Mouse (Mus musculus) kidney, embryonic 15.5 days (tissue): ENCODE data around the gene Arhgap21. TPM values are rescaled to one million over a fixed set of nuclear protein-coding genes. Genes with fewer than 3 reads are reported as not detected.

Source experiments
- ATAC-seq: fragments of 200-750 bp; cut with Nextera tagmentation; replicated peaks from 2 replicates; pipeline ENCODE4 v1.8.0; 2017; ENCODE audit warnings: moderate TSS enrichment; ENCODE audit not compliant: low FRiP score
- H3K27ac ChIP-seq: fragments of 300-500 bp; sonication (generic); 2 replicates; pipeline ENCODE4 v1.5.1; 2015; ENCODE audit warnings: mild to moderate bottlenecking, inconsistent platforms
- H3K27me3 ChIP-seq: fragments of 300-500 bp; sonication (generic); 2 replicates; pipeline ENCODE4 v1.6.1; 2015; ENCODE audit warnings: inconsistent platforms
- H3K36me3 ChIP-seq: fragments of 300-500 bp; sonication (generic); 2 replicates; pipeline ENCODE4 v1.6.1; 2015; ENCODE audit warnings: inconsistent platforms
- H3K4me1 ChIP-seq: fragments of 300-500 bp; sonication (generic); 2 replicates; pipeline ENCODE4 v1.6.1; 2015; ENCODE audit warnings: inconsistent platforms
- H3K4me2 ChIP-seq: fragments of 300-500 bp; sonication (generic); 2 replicates; pipeline ENCODE4 v1.6.1; 2015; ENCODE audit warnings: moderate library complexity, mild to moderate bottlenecking, inconsistent platforms
- H3K4me3 ChIP-seq: fragments of 300-500 bp; sonication (generic); replicated peaks from 2 replicates; pipeline ENCODE4 v1.5.1; 2015; ENCODE audit warnings: mild to moderate bottlenecking, inconsistent platforms
- H3K9ac ChIP-seq: fragments of 300-500 bp; sonication (generic); 2 replicates; pipeline ENCODE4 v1.6.1; 2015; ENCODE audit warnings: mild to moderate bottlenecking, inconsistent platforms
- H3K9me3 ChIP-seq: fragments of 300-500 bp; sonication (generic); replicated peaks from 2 replicates; pipeline ENCODE4 v1.6.1; 2016; ENCODE audit warnings: inconsistent platforms
- WGBS: fragments of 180-500 bp; shearing (Covaris S2); methylation state at CpG from one replicate; pipeline ENCODE4 v1.1.7; 2015; ENCODE audit warnings: mixed read lengths; 5-methylcytosine and 5-hydroxymethylcytosine counted together
- polyA plus RNA-seq: library from polyadenylated mRNA; unstranded; fragments of >200 nt; fragmentation: Nextera tagmentation; extraction: Ambion mirVana; gene quantifications from 2 replicates; pipeline ENCODE4 v1.2.1, GENCODE M21; 2015

The Arhgap21 gene
- 11.3 and 12.7 TPM in 2 replicates for polyA plus RNA-seq

GRCm38 (mm10) chr2:20968441-20969200 is at the start of gene Arhgap21:
Arhgap21 (minus strand) TSS chr2:20968881.
- peak within 1 kb of the TSS; percentile 90 for H3K4me3 ChIP-seq
- no peaks in the 10 kb centered on the region for H3K27me3 ChIP-seq
- peaks cover 25% of the 10 kb centered on the region for H3K4me1 ChIP-seq
- WGBS = under 1% methylated on average over 59 of the region's 102 CpGs
- peak within 1 kb of the TSS; percentile 99 for H3K27ac ChIP-seq
- peak within 1 kb of the TSS; percentile 88 for H3K9ac ChIP-seq
- H3K36me3 ChIP-seq = no peaks in the 10 kb centered on the region
- peak within 1 kb of the TSS; percentile 82 for H3K4me2 ChIP-seq
- H3K9me3 ChIP-seq = no peaks in the 10 kb centered on the region
- ATAC-seq = peak; percentile 79

DNA sequence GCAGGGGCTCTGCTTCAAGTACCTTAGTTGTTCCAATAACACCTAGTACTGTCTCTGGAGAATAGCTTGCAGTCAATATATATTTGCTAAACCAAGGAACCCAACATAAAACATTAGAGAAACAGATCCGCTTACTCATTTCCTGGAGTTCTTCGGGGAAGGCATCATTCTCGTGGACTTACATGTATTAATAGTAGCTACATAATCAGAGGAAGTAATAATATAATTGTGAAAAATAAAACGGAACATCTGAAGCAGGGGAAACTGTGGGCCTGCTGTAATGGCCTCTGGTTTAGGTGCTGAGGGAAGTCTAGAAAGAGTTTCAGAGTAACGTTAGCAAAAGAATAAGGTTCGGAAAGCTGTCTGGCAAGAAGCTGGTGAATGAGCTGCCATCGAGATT is 47.9 kb upstream of the Arhgap21 start:
- no peaks in the 10 kb centered on the region for H3K4me1 ChIP-seq
- no peak overlapping the region for H3K4me2 ChIP-seq
- no peak overlapping the region for H3K4me3 ChIP-seq
- H3K9ac ChIP-seq = no peak overlapping the region
- ATAC-seq = no peak
- no peaks in the 10 kb centered on the region for H3K9me3 ChIP-seq
- no peak overlapping the region for H3K27ac ChIP-seq
- H3K36me3 ChIP-seq = no peaks in the 10 kb centered on the region
- 71% methylated on average over 7 of the region's 7 CpGs for WGBS
- no peaks in the 10 kb centered on the region for H3K27me3 ChIP-seq

DNA sequence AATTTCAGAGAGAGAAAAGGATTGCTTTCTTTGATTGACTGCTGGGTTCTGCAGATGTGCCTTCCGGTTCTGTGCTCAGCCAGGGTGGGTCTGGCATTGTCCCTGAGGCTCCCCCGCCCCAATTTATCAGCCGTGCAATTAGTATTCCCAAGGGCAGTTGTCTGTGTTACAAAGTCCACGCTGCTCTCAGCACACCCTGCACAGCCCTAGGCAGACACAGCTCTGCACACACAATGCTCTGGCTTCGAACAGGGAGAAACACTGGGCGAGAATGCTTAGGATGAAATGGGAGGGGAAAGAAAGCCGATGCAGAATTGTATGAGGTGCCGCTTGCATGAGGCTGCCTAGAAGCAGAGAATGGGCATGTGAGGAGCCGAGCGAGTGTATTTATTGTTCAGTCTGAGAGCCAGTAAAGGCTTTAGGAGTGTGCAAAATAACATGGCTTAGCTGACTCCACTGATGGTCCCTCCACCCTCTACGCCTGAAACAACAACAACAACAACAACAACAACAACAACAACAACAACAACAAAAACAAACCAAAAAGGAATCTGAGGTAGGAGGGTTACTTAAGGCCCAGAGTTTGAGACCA is 42.2 kb upstream of the Arhgap21 start:
- no peak for ATAC-seq
- Histone ChIP-seq H3K27ac (no peak overlapping the region), H3K4me1 (no peaks in the 10 kb centered on the region), H3K36me3 (no peaks in the 10 kb centered on the region), H3K4me2 (no peak overlapping the region), H3K9ac (no peak overlapping the region), H3K27me3 (no peaks in the 10 kb centered on the region), H3K9me3 (no peaks in the 10 kb centered on the region), H3K4me3 (no peak overlapping the region)
- WGBS = 64% methylated on average over 11 of the region's 11 CpGs

DNA sequence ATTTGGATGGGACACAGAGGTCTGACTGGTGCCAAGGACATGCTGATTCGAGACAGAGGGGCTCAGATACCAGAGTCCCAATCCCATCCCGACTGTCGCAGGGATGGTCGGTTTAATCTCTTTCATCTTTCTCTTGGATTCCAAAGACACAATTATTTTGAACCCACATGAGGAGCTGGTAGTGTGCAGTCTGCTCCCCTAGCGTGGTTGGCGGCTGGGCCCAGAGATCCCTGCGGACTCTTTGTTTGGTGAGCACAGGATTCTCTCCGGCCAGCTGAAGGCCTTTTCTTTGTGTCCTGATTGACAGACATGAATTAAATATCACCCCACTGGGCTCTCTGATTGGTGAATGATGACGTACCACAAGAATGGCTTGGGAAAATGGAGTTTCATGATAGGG is 41.5 kb upstream of the Arhgap21 start:
- no peaks in the 10 kb centered on the region for H3K36me3 ChIP-seq
- WGBS = 78% methylated on average over 9 of the region's 9 CpGs
- no peaks in the 10 kb centered on the region for H3K27me3 ChIP-seq
- no peak overlapping the region for H3K9ac ChIP-seq
- H3K9me3 ChIP-seq = no peaks in the 10 kb centered on the region
- no peak overlapping the region for H3K4me3 ChIP-seq
- no peak overlapping the region for H3K27ac ChIP-seq
- no peak overlapping the region for H3K4me2 ChIP-seq
- H3K4me1 ChIP-seq = no peaks in the 10 kb centered on the region
- ATAC-seq = no peak

DNA sequence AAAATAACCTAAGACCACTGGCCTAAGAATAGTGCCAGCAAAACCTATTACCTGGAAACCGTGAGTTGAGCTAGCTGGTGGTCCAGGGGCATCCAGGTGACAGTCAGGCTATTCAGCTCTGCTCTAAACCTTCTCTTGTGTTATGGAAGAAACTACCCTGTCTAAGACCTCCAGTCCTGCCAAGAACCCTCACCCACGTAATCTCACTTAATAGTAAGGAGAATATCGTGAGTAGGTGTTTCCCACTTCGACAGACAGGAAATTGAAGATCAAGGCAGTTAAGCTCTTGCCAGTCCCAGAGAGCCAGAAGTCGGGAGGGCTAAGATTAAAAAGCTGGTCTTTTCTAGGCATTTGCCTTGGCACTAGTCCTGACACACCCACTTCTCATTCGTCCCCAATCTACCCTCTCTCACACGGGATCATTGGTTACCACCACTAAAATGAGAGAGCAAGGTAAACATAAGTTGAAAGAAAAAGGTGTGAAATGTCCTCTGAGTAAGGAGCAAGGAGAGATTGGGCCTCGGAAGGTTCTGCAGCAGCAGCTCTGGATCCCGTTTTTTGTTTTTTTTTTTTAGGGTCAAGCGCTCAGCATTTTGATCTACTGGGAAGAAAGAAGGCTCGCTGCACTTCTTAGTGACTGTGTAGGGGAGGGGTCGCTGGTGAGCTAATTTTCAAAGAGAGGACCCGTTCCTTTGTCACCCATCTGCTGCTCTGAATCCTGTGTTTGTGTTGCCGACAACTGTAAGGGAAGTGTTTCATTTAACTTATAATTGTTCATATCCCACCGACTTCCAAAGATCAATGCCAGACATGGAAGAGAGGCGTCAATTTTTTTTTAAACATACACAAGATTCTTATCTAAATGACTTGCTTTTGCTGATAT is 40.8 kb upstream of the Arhgap21 start:
- WGBS = 54% methylated on average over 16 of the region's 16 CpGs

GRCm38 (mm10) chr2:21002538-21002937 is 33.9 kb upstream of the Arhgap21 start:
- Histone ChIP-seq H3K4me1 (no peaks in the 10 kb centered on the region), H3K9me3 (no peaks in the 10 kb centered on the region), H3K9ac (no peak overlapping the region), H3K27me3 (no peaks in the 10 kb centered on the region), H3K4me3 (no peak overlapping the region), H3K36me3 (no peaks in the 10 kb centered on the region), H3K4me2 (no peak overlapping the region), H3K27ac (no peak overlapping the region)
- ATAC-seq = no peak
- WGBS = 89% methylated on average over 8 of the region's 8 CpGs

More for the DNA sequence above, 40.8 kb upstream of the Arhgap21 start:
- no peaks in the 10 kb centered on the region for H3K36me3 ChIP-seq
- no peak overlapping the region for H3K9ac ChIP-seq
- no peak for ATAC-seq
- no peaks in the 10 kb centered on the region for H3K27me3 ChIP-seq
- H3K4me3 ChIP-seq = no peak overlapping the region
- H3K9me3 ChIP-seq = no peaks in the 10 kb centered on the region
- no peak overlapping the region for H3K4me2 ChIP-seq
- no peaks in the 10 kb centered on the region for H3K4me1 ChIP-seq
- no peak overlapping the region for H3K27ac ChIP-seq

GRCm38 (mm10) chr2:21001156-21001555 is 32.5 kb upstream of the Arhgap21 start:
- H3K9ac ChIP-seq = no peak overlapping the region
- no peak overlapping the region for H3K27ac ChIP-seq
- H3K4me1 ChIP-seq = no peaks in the 10 kb centered on the region
- H3K4me2 ChIP-seq = no peak overlapping the region
- no peak overlapping the region for H3K4me3 ChIP-seq
- 73% methylated on average over 5 of the region's 5 CpGs for WGBS
- H3K9me3 ChIP-seq = no peaks in the 10 kb centered on the region
- no peaks in the 10 kb centered on the region for H3K27me3 ChIP-seq
- H3K36me3 ChIP-seq = no peaks in the 10 kb centered on the region
- no peak for ATAC-seq

DNA sequence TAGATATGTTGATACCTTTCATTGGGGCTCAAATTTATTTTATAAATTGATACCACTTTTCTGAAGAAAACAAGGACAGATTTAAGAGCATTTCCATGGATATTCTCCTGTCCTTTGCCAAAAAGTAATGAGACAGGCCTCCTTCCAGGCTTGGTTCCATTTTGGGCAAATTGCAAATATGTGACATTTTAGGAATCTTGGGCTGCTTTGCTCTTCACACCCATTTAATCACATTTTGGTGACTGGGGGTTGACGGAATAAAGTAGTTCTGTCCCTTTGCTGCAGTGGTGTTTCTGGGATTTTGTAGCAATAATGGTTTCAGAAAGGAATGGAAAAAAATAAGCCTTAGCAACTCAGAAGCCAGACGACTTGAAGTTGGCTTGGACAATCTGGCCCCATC is 26.9 kb upstream of the Arhgap21 start:
- H3K27me3 ChIP-seq = no peaks in the 10 kb centered on the region
- H3K4me2 ChIP-seq = no peak overlapping the region
- ATAC-seq = no peak
- H3K4me1 ChIP-seq = no peaks in the 10 kb centered on the region; the same call in 1 of the 2 replicates
- 93% methylated on average over 2 of the region's 2 CpGs for WGBS
- no peak overlapping the region for H3K9ac ChIP-seq
- H3K36me3 ChIP-seq = no peaks in the 10 kb centered on the region
- no peaks in the 10 kb centered on the region for H3K9me3 ChIP-seq
- no peak overlapping the region for H3K4me3 ChIP-seq
- H3K27ac ChIP-seq = no peak overlapping the region

GRCm38 (mm10) chr2:20991508-20991907 is 22.8 kb upstream of the Arhgap21 start:
- H3K36me3 ChIP-seq = no peaks in the 10 kb centered on the region
- no peak overlapping the region for H3K4me3 ChIP-seq
- peaks cover 5% of the 10 kb centered on the region for H3K4me1 ChIP-seq
- no peak overlapping the region for H3K9ac ChIP-seq
- no peak overlapping the region for H3K27ac ChIP-seq
- H3K27me3 ChIP-seq = no peaks in the 10 kb centered on the region
- ATAC-seq = no peak
- 99% methylated on average over 2 of the region's 2 CpGs for WGBS
- H3K4me2 ChIP-seq = no peak overlapping the region
- no peaks in the 10 kb centered on the region for H3K9me3 ChIP-seq

DNA sequence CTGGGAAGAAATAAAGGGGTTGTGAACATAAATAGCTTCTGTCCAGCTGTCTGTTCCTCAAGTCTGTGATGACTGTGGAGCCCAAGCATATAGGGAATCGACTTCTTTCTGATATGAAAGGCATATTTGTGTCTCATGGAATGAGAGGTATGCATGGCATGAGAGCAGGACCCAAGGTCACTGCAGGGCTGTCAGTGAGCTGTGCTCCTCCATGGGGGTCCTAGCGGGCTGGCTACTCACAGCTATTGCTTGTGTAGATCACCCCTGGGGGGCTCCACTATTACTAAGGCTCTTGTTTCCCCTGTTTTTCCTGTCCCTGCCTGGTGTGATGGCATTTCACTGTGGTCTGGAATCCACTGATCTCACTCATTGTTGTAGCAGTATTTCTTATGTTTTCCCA is 22.2 kb upstream of the Arhgap21 start:
- H3K4me1 ChIP-seq = peaks cover 5% of the 10 kb centered on the region
- H3K27ac ChIP-seq = no peak overlapping the region
- H3K36me3 ChIP-seq = no peaks in the 10 kb centered on the region
- no peak overlapping the region for H3K9ac ChIP-seq
- no peak overlapping the region for H3K4me3 ChIP-seq
- ATAC-seq = no peak
- H3K9me3 ChIP-seq = no peaks in the 10 kb centered on the region
- H3K27me3 ChIP-seq = no peaks in the 10 kb centered on the region
- WGBS = 58% methylated on average over 2 of the region's 2 CpGs
- no peak overlapping the region for H3K4me2 ChIP-seq

- Histone ChIP-seq H3K4me3 (no peak overlapping the region), H3K27me3 (no peaks in the 10 kb centered on the region), H3K9me3 (no peaks in the 10 kb centered on the region), H3K4me1 (peaks cover 5% of the 10 kb centered on the region), H3K4me2 (no peak overlapping the region), H3K27ac (no peak overlapping the region), H3K9ac (no peak overlapping the region), H3K36me3 (no peaks in the 10 kb centered on the region)
- peak; percentile 85 for ATAC-seq
- 29% methylated on average over 3 of the region's 3 CpGs for WGBS
Observed at GRCm38 (mm10) chr2:20990056-20990455, 21.4 kb upstream of the Arhgap21 start.

GRCm38 (mm10) chr2:20987822-20988221 is 19.1 kb upstream of the Arhgap21 start:
- Histone ChIP-seq H3K36me3 (no peaks in the 10 kb centered on the region), H3K27ac (no peak overlapping the region), H3K4me2 (no peak overlapping the region), H3K9me3 (no peaks in the 10 kb centered on the region), H3K4me1 (peaks cover 5% of the 10 kb centered on the region), H3K4me3 (no peak overlapping the region), H3K27me3 (no peaks in the 10 kb centered on the region), H3K9ac (no peak overlapping the region)
- ATAC-seq = no peak
- WGBS = 65% methylated on average over 3 of the region's 3 CpGs
